Mouse (Mus musculus) small intestine, adult 2 months (tissue): ENCODE data around the gene Atp5k. TPM values are rescaled to one million over a fixed set of nuclear protein-coding genes. Genes with fewer than 3 reads are reported as not detected.

Experiments
- H3K27ac ChIP-seq: fragments of 200-500 bp; 2 replicates; pipeline ENCODE4 v1.5.1; 2012; ENCODE audit warnings: low read depth, low read length, control low read depth, inconsistent platforms; ENCODE audit not compliant: insufficient read depth
- H3K27me3 ChIP-seq: fragments of 200-500 bp; 2 replicates; pipeline ENCODE4 v1.6.1; 2012; ENCODE audit warnings: mild to moderate bottlenecking, moderate library complexity, low read length, inconsistent platforms; ENCODE audit not compliant: control insufficient read depth, insufficient read depth
- H3K36me3 ChIP-seq: fragments of 200-500 bp; 2 replicates; pipeline ENCODE4 v1.6.1; 2012; ENCODE audit warnings: mild to moderate bottlenecking, low read length, control low read depth, inconsistent platforms; ENCODE audit not compliant: control insufficient read depth, insufficient read depth
- H3K4me1 ChIP-seq: fragments of 200-500 bp; 2 replicates; pipeline ENCODE4 v1.6.1; 2012; ENCODE audit warnings: low read length, inconsistent platforms, mixed read lengths; ENCODE audit not compliant: control insufficient read depth, insufficient read depth, insufficient read length
- H3K4me3 ChIP-seq: fragments of 200-500 bp; 2 replicates; pipeline ENCODE4 v1.5.1; 2012; ENCODE audit warnings: low read depth, mild to moderate bottlenecking, control low read depth, inconsistent platforms, low read length, moderate library complexity
- CTCF ChIP-seq: fragments of 200-500 bp; IDR thresholded peaks from 2 replicates; pipeline ENCODE4 v1.5.1; 2012; ENCODE audit warnings: low read depth, mild to moderate bottlenecking, control low read depth, inconsistent platforms, low read length, moderate library complexity, mixed read lengths; ENCODE audit not compliant: insufficient replicate concordance, insufficient read length; ENCODE audit errors: extremely low read depth
- POLR2A ChIP-seq: fragments of 200-500 bp; IDR thresholded peaks from 2 replicates; pipeline ENCODE4 v1.6.1; 2012; ENCODE audit warnings: low read depth, mild to moderate bottlenecking, control low read depth, inconsistent platforms, low read length, moderate library complexity
- WGBS: fragments of 180-500 bp; shearing (Covaris S2); methylation state at CpG from one replicate; pipeline ENCODE4 v1.1.7; 2018; 5-methylcytosine and 5-hydroxymethylcytosine counted together
- polyA plus RNA-seq: library from polyadenylated mRNA; depleted of rRNA; stranded (reverse); fragments of >200 nt; gene quantifications from 2 replicates; pipeline ENCODE4 v1.2.3, GENCODE M21; 2012; rRNA removed

Atp5k gene
- polyA plus RNA-seq, result 29.0 and 35.2 TPM in 2 replicates

- peaks cover 5% of the 10 kb centered on the region; the same call in 1 of the 2 replicates for H3K4me1 ChIP-seq
- H3K4me3 ChIP-seq, result peak within 1 kb of the TSS; percentile 87
- H3K27me3 ChIP-seq, result no peaks in the 10 kb centered on the region
- peak within 1 kb of the TSS; percentile 29 for H3K27ac ChIP-seq
- H3K36me3 ChIP-seq, result peaks cover 30% of the 10 kb centered on the region
- 1% methylated on average over 42 of the region's 42 CpGs for WGBS
- peak; percentile 88 for TF ChIP-seq CTCF
- peak; percentile 40; the same call in 1 of the 2 replicates for TF ChIP-seq POLR2A
These were observed at the start of gene Atp5k for GRCm38 (mm10) chr5:108433804-108434587. TSS of gene Atp5k (minus strand) at chr5:108434448.

GRCm38 (mm10) chr5:108483006-108483405 is 48.8 kb upstream of the Atp5k start:
- TF ChIP-seq POLR2A, result no peak
- no peak for TF ChIP-seq CTCF

GRCm38 (mm10) chr5:108475977-108476376 is 41.7 kb upstream of the Atp5k start:
- Histone ChIP-seq H3K27me3 (no peaks in the 10 kb centered on the region), H3K4me3 (no peak overlapping the region), H3K27ac (no peak overlapping the region), H3K36me3 (peaks cover 53% of the 10 kb centered on the region), H3K4me1 (no peaks in the 10 kb centered on the region)
- no peak for TF ChIP-seq CTCF
- no peak for TF ChIP-seq POLR2A
- 89% methylated on average over 3 of the region's 3 CpGs for whole genome bisulfite sequencing

More at GRCm38 (mm10) chr5:108483006-108483405, 48.8 kb upstream of the Atp5k start:
- H3K36me3 ChIP-seq, result peaks cover 37% of the 10 kb centered on the region
- no peak overlapping the region for H3K27ac ChIP-seq
- no peaks in the 10 kb centered on the region for H3K27me3 ChIP-seq
- H3K4me3 ChIP-seq, result no peak overlapping the region
- H3K4me1 ChIP-seq, result no peaks in the 10 kb centered on the region
- 82% methylated on average over 6 of the region's 6 CpGs for WGBS

- H3K4me3 ChIP-seq, result no peak overlapping the region
- H3K36me3 ChIP-seq, result peaks cover 50% of the 10 kb centered on the region
- H3K4me1 ChIP-seq, result no peaks in the 10 kb centered on the region
- WGBS, result 83% methylated on average over 4 of the region's 4 CpGs
- TF ChIP-seq CTCF, result no peak
- TF ChIP-seq POLR2A, result no peak
- H3K27ac ChIP-seq, result no peak overlapping the region
- H3K27me3 ChIP-seq, result no peaks in the 10 kb centered on the region
These were observed 39.5 kb upstream of the Atp5k start for GRCm38 (mm10) chr5:108473737-108474136.

GRCm38 (mm10) chr5:108469617-108470016 is 35.4 kb upstream of the Atp5k start:
- Histone ChIP-seq H3K4me1 (no peaks in the 10 kb centered on the region), H3K27ac (no peak overlapping the region), H3K27me3 (no peaks in the 10 kb centered on the region), H3K4me3 (no peak overlapping the region), H3K36me3 (peaks cover 18% of the 10 kb centered on the region)
- TF ChIP-seq CTCF (no peak), POLR2A (no peak)
- 74% methylated on average over 7 of the region's 7 CpGs for WGBS

- peaks cover 6% of the 10 kb centered on the region; the same call in 1 of the 2 replicates for H3K4me1 ChIP-seq
- H3K4me3 ChIP-seq, result no peak overlapping the region
- WGBS, result 96% methylated on average over 1 of the region's 1 CpGs
- H3K36me3 ChIP-seq, result no peaks in the 10 kb centered on the region; the same call in 1 of the 2 replicates
- TF ChIP-seq POLR2A, result no peak
- TF ChIP-seq CTCF, result no peak
- H3K27ac ChIP-seq, result no peak overlapping the region
- H3K27me3 ChIP-seq, result no peaks in the 10 kb centered on the region
These were observed 32.4 kb upstream of the Atp5k start for GRCm38 (mm10) chr5:108466647-108467046.

- H3K27me3 ChIP-seq, result no peaks in the 10 kb centered on the region
- no peaks in the 10 kb centered on the region for H3K36me3 ChIP-seq
- TF ChIP-seq POLR2A (no peak), CTCF (no peak)
- H3K4me1 ChIP-seq, result peaks cover 6% of the 10 kb centered on the region; the same call in 1 of the 2 replicates
- no peak overlapping the region for H3K4me3 ChIP-seq
- no peak overlapping the region for H3K27ac ChIP-seq
- WGBS, result 72% methylated on average over 6 of the region's 6 CpGs
These were observed 31.1 kb upstream of the Atp5k start for GRCm38 (mm10) chr5:108465131-108465891.
